Mouse (Mus musculus): ENCODE data around the gene Sft2d1. TPM values are rescaled to one million over a fixed set of nuclear protein-coding genes. Genes with fewer than 3 reads are reported as not detected.

The Sft2d1 gene
- total and polyA plus RNA-seq, 3 experiments = 23.7 to 64.1 (median 29.1) TPM

- ATAC-seq (ENCODE audit: extremely low read depth, insufficient number of reproducible peaks, low FRiP score, poor library complexity, severe bottlenecking) (no peak), DNase-seq (ENCODE audit: low spot score) (no peak)
- no peaks in the 10 kb centered on the region for H3K4me1 ChIP-seq (ENCODE audit: insufficient read depth, low read depth, low read length)
- TF ChIP-seq CTCF (IDR thresholded peaks at IDR 0.05; ENCODE audit: low read depth, low read length) (no peak), GATA2 (IDR thresholded peaks at IDR 0.05; ENCODE audit: borderline replicate concordance, low read depth, low read length) (no peak), TAL1 (conservative IDR thresholded peaks at IDR 0.05; ENCODE audit: low read depth, low read length) (no peak), GATA1 (IDR thresholded peaks at IDR 0.05; ENCODE audit: borderline replicate concordance, low read length) (no peak), POLR2AphosphoS5 (IDR thresholded peaks at IDR 0.05; ENCODE audit: insufficient replicate concordance, low read depth, low read length) (no peak)
- H3K27me3 ChIP-seq (ENCODE audit: insufficient read depth, low read length) = no peaks in the 10 kb centered on the region
- H3K9me3 ChIP-seq (replicated peaks) = no peaks in the 10 kb centered on the region
- peaks cover 59% of the 10 kb centered on the region for H3K36me3 ChIP-seq (replicated peaks)
- H3K4me3 ChIP-seq (ENCODE audit: low read depth, low read length) = no peak overlapping the region
These were observed 12.6 kb upstream of the Sft2d1 start for GRCm38 (mm10) chr17:8298281-8298680.

DNA sequence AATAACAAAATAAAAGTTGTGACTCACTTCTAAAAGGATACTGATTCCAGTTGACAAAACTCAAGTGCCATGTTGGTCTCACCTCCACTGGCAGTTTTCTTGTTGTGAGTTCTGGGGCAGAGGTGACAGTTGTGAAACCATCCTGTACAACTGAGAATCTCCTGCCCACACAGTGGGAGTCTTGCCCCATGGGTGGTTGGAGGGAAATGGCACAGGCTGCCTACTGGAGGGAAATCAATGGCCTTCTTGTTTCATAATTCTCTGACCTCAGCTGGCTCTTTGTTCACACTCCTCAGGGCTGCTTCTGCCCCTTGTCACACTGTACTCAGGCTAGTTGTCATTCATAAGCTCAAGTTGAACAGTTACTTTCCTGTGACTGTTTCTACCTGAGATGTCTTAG, 11.4 kb upstream of the Sft2d1 start:
- TF ChIP-seq POLR2AphosphoS5 (IDR thresholded peaks at IDR 0.05; ENCODE audit: insufficient replicate concordance, low read depth, low read length) (no peak), GATA1 (IDR thresholded peaks at IDR 0.05; ENCODE audit: borderline replicate concordance, low read length) (no peak), GATA2 (IDR thresholded peaks at IDR 0.05; ENCODE audit: borderline replicate concordance, low read depth, low read length) (no peak), CTCF (IDR thresholded peaks at IDR 0.05; ENCODE audit: low read depth, low read length) (no peak), TAL1 (conservative IDR thresholded peaks at IDR 0.05; ENCODE audit: low read depth, low read length) (no peak)
- no peak for ATAC-seq (ENCODE audit: extremely low read depth, insufficient number of reproducible peaks, low FRiP score, poor library complexity, severe bottlenecking)
- no peak overlapping the region for H3K4me3 ChIP-seq (ENCODE audit: low read depth, low read length)
- H3K9me3 ChIP-seq (replicated peaks) = no peaks in the 10 kb centered on the region
- H3K36me3 ChIP-seq (replicated peaks) = peaks cover 51% of the 10 kb centered on the region
- no peak for DNase-seq (ENCODE audit: low spot score)
- no peaks in the 10 kb centered on the region for H3K4me1 ChIP-seq (ENCODE audit: insufficient read depth, low read depth, low read length)
- H3K27me3 ChIP-seq (ENCODE audit: insufficient read depth, low read length) = no peaks in the 10 kb centered on the region

DNA sequence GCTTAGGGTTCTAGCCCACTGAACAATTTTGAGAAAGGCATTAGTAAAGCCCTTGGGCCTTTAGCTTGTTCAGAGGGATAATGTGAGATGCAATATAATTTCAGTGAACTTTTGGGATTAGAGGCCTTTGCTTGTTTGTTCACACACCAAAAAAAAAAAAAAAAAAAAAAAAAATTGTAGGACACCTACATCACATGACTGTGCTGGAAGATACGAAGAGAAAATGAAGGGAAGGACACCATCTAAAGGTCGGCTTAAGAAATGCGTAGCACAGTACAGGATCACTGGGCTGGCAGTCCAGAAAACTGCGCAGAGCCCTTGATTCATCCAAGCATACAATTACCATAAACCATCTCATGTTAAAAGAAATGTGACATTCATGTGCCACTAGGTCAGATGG, 9.4 kb upstream of the Sft2d1 start:
- Histone ChIP-seq H3K27me3 (ENCODE audit: insufficient read depth, low read length) (no peaks in the 10 kb centered on the region), H3K36me3 (replicated peaks) (peaks cover 39% of the 10 kb centered on the region), H3K4me3 (ENCODE audit: low read depth, low read length) (no peak overlapping the region), H3K4me1 (ENCODE audit: insufficient read depth, low read depth, low read length) (no peaks in the 10 kb centered on the region), H3K9me3 (replicated peaks) (no peaks in the 10 kb centered on the region)
- DNase-seq (ENCODE audit: low spot score) (no peak), ATAC-seq (ENCODE audit: extremely low read depth, insufficient number of reproducible peaks, low FRiP score, poor library complexity, severe bottlenecking) (no peak)
- TF ChIP-seq GATA1 (IDR thresholded peaks at IDR 0.05; ENCODE audit: borderline replicate concordance, low read length) (no peak), GATA2 (IDR thresholded peaks at IDR 0.05; ENCODE audit: borderline replicate concordance, low read depth, low read length) (no peak), TAL1 (conservative IDR thresholded peaks at IDR 0.05; ENCODE audit: low read depth, low read length) (no peak), POLR2AphosphoS5 (IDR thresholded peaks at IDR 0.05; ENCODE audit: insufficient replicate concordance, low read depth, low read length) (no peak), CTCF (IDR thresholded peaks at IDR 0.05; ENCODE audit: low read depth, low read length) (no peak)

GRCm38 (mm10) chr17:8302772-8303438, 8.0 kb upstream of the Sft2d1 start:
- DNase-seq (ENCODE audit: low spot score) (no peak), ATAC-seq (ENCODE audit: extremely low read depth, insufficient number of reproducible peaks, low FRiP score, poor library complexity, severe bottlenecking) (no peak)
- Histone ChIP-seq H3K36me3 (replicated peaks) (peaks cover 30% of the 10 kb centered on the region), H3K4me3 (ENCODE audit: low read depth, low read length) (no peak overlapping the region), H3K27me3 (ENCODE audit: insufficient read depth, low read length) (0 out of 2 replicates have a peak, but pooled peaks cover 2% of the 10 kb centered on the region), H3K4me1 (ENCODE audit: insufficient read depth, low read depth, low read length) (no peaks in the 10 kb centered on the region), H3K9me3 (replicated peaks) (no peaks in the 10 kb centered on the region)
- TF ChIP-seq CTCF (IDR thresholded peaks at IDR 0.05; ENCODE audit: low read depth, low read length) = no peak
- no peak for TF ChIP-seq TAL1 (conservative IDR thresholded peaks at IDR 0.05; ENCODE audit: low read depth, low read length)

DNA sequence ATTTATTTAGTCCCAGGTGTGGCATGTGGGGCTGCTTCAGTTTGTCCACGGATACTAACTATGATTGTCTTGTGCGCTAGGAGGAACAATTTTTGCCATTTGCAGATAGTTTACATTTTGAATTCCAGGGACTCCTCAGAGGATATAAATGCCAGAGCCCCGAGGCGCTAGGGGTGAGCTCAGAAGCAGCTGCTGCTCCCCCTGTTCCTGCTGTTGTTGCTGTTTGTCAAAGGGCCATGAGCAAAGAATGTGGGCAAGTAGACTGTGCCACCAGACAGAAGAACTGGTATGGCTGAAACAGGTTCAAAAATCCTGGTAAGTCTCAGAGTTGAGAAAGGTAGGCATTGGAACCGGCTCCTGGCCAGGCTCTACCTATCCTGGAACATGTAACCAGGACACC, 7.2 kb upstream of the Sft2d1 start:
- H3K4me3 ChIP-seq (ENCODE audit: low read depth, low read length) = no peak overlapping the region
- TF ChIP-seq CTCF (IDR thresholded peaks at IDR 0.05; ENCODE audit: low read depth, low read length) (no peak), GATA2 (IDR thresholded peaks at IDR 0.05; ENCODE audit: borderline replicate concordance, low read depth, low read length) (no peak), GATA1 (IDR thresholded peaks at IDR 0.05; ENCODE audit: borderline replicate concordance, low read length) (no peak), POLR2AphosphoS5 (IDR thresholded peaks at IDR 0.05; ENCODE audit: insufficient replicate concordance, low read depth, low read length) (no peak), TAL1 (conservative IDR thresholded peaks at IDR 0.05; ENCODE audit: low read depth, low read length) (no peak)
- H3K9me3 ChIP-seq (replicated peaks) = no peaks in the 10 kb centered on the region
- ATAC-seq (ENCODE audit: extremely low read depth, insufficient number of reproducible peaks, low FRiP score, poor library complexity, severe bottlenecking) (no peak), DNase-seq (ENCODE audit: low spot score) (no peak)
- H3K36me3 ChIP-seq (replicated peaks) = peaks cover 22% of the 10 kb centered on the region
- H3K4me1 ChIP-seq (ENCODE audit: insufficient read depth, low read depth, low read length) = no peaks in the 10 kb centered on the region; the same call in 1 of the 2 replicates
- 0 out of 2 replicates have a peak, but pooled peaks cover 2% of the 10 kb centered on the region for H3K27me3 ChIP-seq (ENCODE audit: insufficient read depth, low read length)

DNA sequence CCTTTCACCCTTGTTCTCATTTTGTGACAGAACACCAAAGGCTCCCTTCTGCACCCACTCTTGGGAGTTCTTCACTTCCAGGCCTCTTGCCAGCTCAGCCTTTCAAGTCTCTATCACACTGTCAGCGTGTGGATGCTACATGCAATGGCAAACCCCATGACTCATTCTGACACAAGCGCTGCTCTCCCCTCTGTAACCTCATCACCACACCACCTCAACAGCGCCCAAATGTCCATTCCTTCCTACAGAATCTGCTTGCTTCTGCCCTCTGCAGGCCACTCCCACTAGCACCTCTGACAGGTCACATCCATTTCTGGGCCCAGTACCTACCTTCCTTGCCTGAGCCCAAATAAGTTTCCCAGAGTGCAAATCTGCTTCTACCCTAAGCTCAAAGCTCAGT, 5.1 kb upstream of the Sft2d1 start:
- Histone ChIP-seq H3K4me1 (ENCODE audit: insufficient read depth, low read depth, low read length) (peaks cover 3% of the 10 kb centered on the region; the same call in 1 of the 2 replicates), H3K4me3 (ENCODE audit: low read depth, low read length) (no peak overlapping the region), H3K36me3 (replicated peaks) (peaks cover 2% of the 10 kb centered on the region), H3K9me3 (replicated peaks) (no peaks in the 10 kb centered on the region), H3K27me3 (ENCODE audit: insufficient read depth, low read length) (0 out of 2 replicates have a peak, but pooled peaks cover 2% of the 10 kb centered on the region)
- ATAC-seq (ENCODE audit: extremely low read depth, insufficient number of reproducible peaks, low FRiP score, poor library complexity, severe bottlenecking) = no peak
- no peak for TF ChIP-seq POLR2AphosphoS5 (IDR thresholded peaks at IDR 0.05; ENCODE audit: insufficient replicate concordance, low read depth, low read length)
- no peak for TF ChIP-seq GATA2 (IDR thresholded peaks at IDR 0.05; ENCODE audit: borderline replicate concordance, low read depth, low read length)
- TF ChIP-seq TAL1 (conservative IDR thresholded peaks at IDR 0.05; ENCODE audit: low read depth, low read length) = no peak
- no peak for TF ChIP-seq GATA1 (IDR thresholded peaks at IDR 0.05; ENCODE audit: borderline replicate concordance, low read length)
- TF ChIP-seq CTCF (IDR thresholded peaks at IDR 0.05; ENCODE audit: low read depth, low read length) = no peak
- no peak for DNase-seq (ENCODE audit: low spot score)
